In genomic region chr4:129226441-129226963, GRCm38 (mm10) we compare ENCODE assay signal across 8 mouse cellular contexts. TPM values are rescaled to one million over a fixed set of nuclear protein-coding genes. Genes with fewer than 3 reads are reported as not detected.
DNase-seq lines count a peak whose midpoint lies in the region; ATAC-seq and TF ChIP-seq lines count a peak whose summit lies in the region.

No protein-coding gene starts in this region.

- H3K9ac ChIP-seq in lung, embryonic 14.5 days: 0 out of 2 replicates have a peak overlapping the region, but pooled peaks have one; percentile 3
- peak overlapping the region; percentile 64 for H3K9ac ChIP-seq in kidney, embryonic 16.5 days (replicated peaks; ENCODE audit: low read length)

- no peak overlapping the region for H3K4me3 ChIP-seq in lung, embryonic 14.5 days (ENCODE audit: low read depth, low read length)
- H3K4me3 ChIP-seq in forebrain, embryonic 10.5 days: peak overlapping the region; percentile 41
- H3K4me3 ChIP-seq in kidney, embryonic 16.5 days (ENCODE audit: low read length): peak overlapping the region; percentile 42

- peak; percentile 64 for DNase-seq in lung, embryonic 14.5 days
- DNase-seq in lung, postnatal 14 days: no peak
- DNase-seq in forebrain, embryonic 10.5 days (ENCODE audit: extremely low spot score, low spot score): no peak
- peak; percentile 23 for DNase-seq in skeletal muscle tissue, adult 2 months (ENCODE audit: low read depth, low spot score)
- DNase-seq in left cerebral cortex, postnatal 36 days (ENCODE audit: low spot score in 2 of 2): no peak
- DNase-seq in left cerebral cortex, postnatal 4 days: no peak
- no peak for DNase-seq in embryo, embryonic 10.5 days (ENCODE audit: low spot score)

- H3K36me3 ChIP-seq in lung, embryonic 14.5 days (ENCODE audit: insufficient read depth): peaks cover 17% of the 10 kb centered on the region; the same call in 1 of the 2 replicates
- peaks cover 40% of the 10 kb centered on the region for H3K36me3 ChIP-seq in forebrain, embryonic 10.5 days (replicated peaks)
- peaks cover 23% of the 10 kb centered on the region; the same call in 1 of the 2 replicates for H3K36me3 ChIP-seq in kidney, embryonic 16.5 days (ENCODE audit: insufficient read depth, low read length)

- H3K4me1 ChIP-seq in lung, embryonic 14.5 days (ENCODE audit: insufficient read depth): peaks cover 16% of the 10 kb centered on the region
- H3K4me1 ChIP-seq in forebrain, embryonic 10.5 days: peaks cover 69% of the 10 kb centered on the region
- peaks cover 55% of the 10 kb centered on the region for H3K4me1 ChIP-seq in kidney, embryonic 16.5 days (ENCODE audit: insufficient read depth, low read length)

- peaks cover 16% of the 10 kb centered on the region for H3K27me3 ChIP-seq in lung, embryonic 14.5 days (ENCODE audit: insufficient read depth, low read length)
- H3K27me3 ChIP-seq in forebrain, embryonic 10.5 days (ENCODE audit: poor library complexity, severe bottlenecking): peaks cover 78% of the 10 kb centered on the region
- H3K27me3 ChIP-seq in kidney, embryonic 16.5 days (ENCODE audit: insufficient read depth, low read length): no peaks in the 10 kb centered on the region

- WGBS in lung, embryonic 14.5 days: 16% methylated on average over 5 of the region's 5 CpGs
- 37% methylated on average over 5 of the region's 5 CpGs for WGBS in forebrain, embryonic 10.5 days
- WGBS in kidney, embryonic 16.5 days: 21% methylated on average over 5 of the region's 5 CpGs

- intact Hi-C loops in left cerebral cortex, postnatal 36 days (cut with DNase I): no loop called here
- intact Hi-C loops in left cerebral cortex, postnatal 4 days (cut with DNase I): no loop called here

- peak overlapping the region; percentile 51; the same call in 1 of the 2 replicates for H3K4me2 ChIP-seq in lung, embryonic 14.5 days
- H3K4me2 ChIP-seq in kidney, embryonic 16.5 days (replicated peaks; ENCODE audit: low read depth, low read length): peak overlapping the region; percentile 61

- ATAC-seq in lung, embryonic 14.5 days (ENCODE audit: insufficient read depth): 0 out of 2 replicates have a peak, but pooled peaks have one; percentile 12
- peak; percentile 61 for ATAC-seq in kidney, embryonic 16.5 days (ENCODE audit: low FRiP score, low TSS enrichment)

- no peak overlapping the region for H3K27ac ChIP-seq in lung, embryonic 14.5 days (ENCODE audit: low read depth)
- H3K27ac ChIP-seq in forebrain, embryonic 10.5 days: peak overlapping the region; percentile 78
- H3K27ac ChIP-seq in kidney, embryonic 16.5 days (ENCODE audit: low read length): peak overlapping the region; percentile 68

- no peak for TF ChIP-seq CTCF in lung, embryonic 14.5 days (IDR thresholded peaks at IDR 0.05; ENCODE audit: low read depth)

- H3K9me3 ChIP-seq in lung, embryonic 14.5 days (ENCODE audit: low read depth, low read length): no peaks in the 10 kb centered on the region
- no peaks in the 10 kb centered on the region for H3K9me3 ChIP-seq in forebrain, embryonic 10.5 days
- no peaks in the 10 kb centered on the region for H3K9me3 ChIP-seq in kidney, embryonic 16.5 days (ENCODE audit: low read length)

RNA-seq across cellular contexts. Expression of gene C77080, which starts 34.7 kb away (rescaled TPM):
- 2.8 and 3.2 TPM in 2 replicates for polyA plus RNA-seq in lung, embryonic 14.5 days (2014; fragmentation: Nextera tagmentation; extraction: Ambion mirVana)
- 3.3 and 3.9 TPM in 2 replicates for polyA plus RNA-seq in forebrain, embryonic 10.5 days (2016; fragmentation: Nextera tagmentation; extraction: Ambion mirVana)
- polyA plus RNA-seq in kidney, embryonic 16.5 days (2015; fragmentation: Nextera tagmentation; extraction: Ambion mirVana): 9.3 and 10.4 TPM in 2 replicates
- 10 to 100 TPM; 19.7 to 27.1 TPM for total RNA-seq in left cerebral cortex, postnatal 36 days (2021)
- 10 to 100 TPM in 1 of 2 experiments, 1 to 10 TPM in 1; 9.7 to 11.7 TPM for total RNA-seq in left cerebral cortex, postnatal 4 days (2021)

RNA-seq across cellular contexts. Expression of gene Yars, which starts 36.9 kb away (rescaled TPM):
- 84.4 and 92.2 TPM in 2 replicates for polyA plus RNA-seq in lung, embryonic 14.5 days (2014; fragmentation: Nextera tagmentation; extraction: Ambion mirVana)
- 109 and 120 TPM in 2 replicates for polyA plus RNA-seq in forebrain, embryonic 10.5 days (2016; fragmentation: Nextera tagmentation; extraction: Ambion mirVana)
- polyA plus RNA-seq in kidney, embryonic 16.5 days (2015; fragmentation: Nextera tagmentation; extraction: Ambion mirVana): 85.0 and 89.6 TPM in 2 replicates
- total RNA-seq in left cerebral cortex, postnatal 36 days (2021): 10 to 100 TPM; 89.6 to 93.2 TPM
- 100 to 1,000 TPM; 113 to 121 TPM for total RNA-seq in left cerebral cortex, postnatal 4 days (2021)

RNA-seq across cellular contexts. Expression of gene S100pbp, which starts 37.0 kb away (rescaled TPM):
- 17.3 and 18.1 TPM in 2 replicates for polyA plus RNA-seq in lung, embryonic 14.5 days (2014; fragmentation: Nextera tagmentation; extraction: Ambion mirVana)
- polyA plus RNA-seq in forebrain, embryonic 10.5 days (2016; fragmentation: Nextera tagmentation; extraction: Ambion mirVana): 29.4 and 29.7 TPM in 2 replicates
- polyA plus RNA-seq in kidney, embryonic 16.5 days (2015; fragmentation: Nextera tagmentation; extraction: Ambion mirVana): 23.2 and 25.6 TPM in 2 replicates
- 10 to 100 TPM; 33.9 to 36.0 TPM for total RNA-seq in left cerebral cortex, postnatal 36 days (2021)
- 10 to 100 TPM; 40.5 to 42.1 TPM for total RNA-seq in left cerebral cortex, postnatal 4 days (2021)

Comparison
In these comparisons a context has a peak if more than half of its experiments do, and no peak if none do; other contexts are left out.
1. DNase-seq: peak in lung, embryonic 14.5 days (single experiment) and skeletal muscle tissue, adult 2 months (single experiment); none in lung, postnatal 14 days (single experiment), forebrain, embryonic 10.5 days (single experiment), left cerebral cortex, postnatal 36 days (0 of 2), left cerebral cortex, postnatal 4 days (single experiment) and embryo, embryonic 10.5 days (single experiment).